Mouse (Mus musculus): Measurements from ENCODE around the gene Gm3402.

GRCm38 (mm10) chr5:146470821-146471220 lies 43.1 kb upstream of the Gm3402 start:
- TF ChIP-seq EP300 (optimal IDR thresholded peaks at IDR 0.05): no peak
- TF ChIP-seq CTCF (IDR thresholded peaks at IDR 0.05; ENCODE audit: low read depth): no peak
